Mouse (Mus musculus): ENCODE results near the gene Nckap1l. TPM values are rescaled to one million over a fixed set of nuclear protein-coding genes. Genes with fewer than 3 reads are reported as not detected.
A peak's percentile ranks its signal among the peaks of the same experiment; 100 is the strongest.

Gene Nckap1l
- polyA plus RNA-seq, 1 experiment = 0.90 TPM

GRCm38 (mm10) chr15:103502435-103503250 lies 49.0 kb downstream of the Nckap1l start, which contains the start of gene Pde1b:
Pde1b (plus strand) TSS chr15:103503034.
- Histone ChIP-seq H3K27me3 (ENCODE audit: control insufficient read depth, insufficient read depth, insufficient read length) (peaks cover 23% of the 10 kb centered on the region), H3K4me2 (ENCODE audit: low read depth) (peak within 1 kb of the TSS; percentile 91), H3K79me2 (ENCODE audit: control insufficient read depth, insufficient read depth) (no peaks in the 10 kb centered on the region), H3K36me3 (ENCODE audit: control insufficient read depth, insufficient read depth) (no peaks in the 10 kb centered on the region), H3ac (ENCODE audit: control insufficient read depth, insufficient read length) (no peak within 1 kb of the TSS), H3K4me3 (peak within 1 kb of the TSS; percentile 10)
- TF ChIP-seq MYOG (IDR thresholded peaks at IDR 0.05; ENCODE audit: control insufficient read depth in 1 of 3, insufficient read depth in 1 of 3, insufficient read length in 2 of 3, low read depth in 2 of 3) (peak in 1 of 3 experiments; percentile 2), E2F4 (IDR thresholded peaks at IDR 0.05; ENCODE audit: insufficient read depth) (no peak), MYOD1 (IDR thresholded peaks at IDR 0.05; ENCODE audit: control insufficient read depth in 1 of 3, insufficient read length in 2 of 3, low read depth in 2 of 3) (peak in 1 of 3 experiments; percentile 4), SRF (IDR thresholded peaks at IDR 0.05; ENCODE audit: control insufficient read depth, insufficient read length, low read depth) (no peak), REST (IDR thresholded peaks at IDR 0.05; ENCODE audit: insufficient read depth, insufficient read length) (no peak)

- Histone ChIP-seq H3K4me3 (peak overlapping the region; percentile 10), H3K36me3 (ENCODE audit: control insufficient read depth, insufficient read depth) (no peaks in the 10 kb centered on the region), H3K27me3 (ENCODE audit: control insufficient read depth, insufficient read depth, insufficient read length) (peaks cover 23% of the 10 kb centered on the region), H3K79me2 (ENCODE audit: control insufficient read depth, insufficient read depth) (no peaks in the 10 kb centered on the region), H3ac (ENCODE audit: control insufficient read depth, insufficient read length) (no peak overlapping the region), H3K4me2 (ENCODE audit: low read depth) (peak overlapping the region; percentile 91)
- TF ChIP-seq MYOD1 (IDR thresholded peaks at IDR 0.05; ENCODE audit: control insufficient read depth in 1 of 3, insufficient read length in 2 of 3, low read depth in 2 of 3) = no peak
Measured at GRCm38 (mm10) chr15:103503251-103503600, 49.6 kb downstream of the Nckap1l start.

GRCm38 (mm10) chr15:103503660-103504059 lies 50.1 kb downstream of the Nckap1l start:
- TF ChIP-seq POLR2A (IDR thresholded peaks at IDR 0.05; ENCODE audit: insufficient read length, low read depth) (no peak), MYOD1 (IDR thresholded peaks at IDR 0.05; ENCODE audit: control insufficient read depth in 1 of 3, insufficient read length in 2 of 3, low read depth in 2 of 3) (no peak), SRF (IDR thresholded peaks at IDR 0.05; ENCODE audit: control insufficient read depth, insufficient read length, low read depth) (no peak)
- H3K79me2 ChIP-seq (ENCODE audit: control insufficient read depth, insufficient read depth) = no peaks in the 10 kb centered on the region
- no peaks in the 10 kb centered on the region for H3K36me3 ChIP-seq (ENCODE audit: control insufficient read depth, insufficient read depth)
- H3ac ChIP-seq (ENCODE audit: control insufficient read depth, insufficient read length) = no peak overlapping the region
- peak overlapping the region; percentile 10 for H3K4me3 ChIP-seq
- H3K27me3 ChIP-seq (ENCODE audit: control insufficient read depth, insufficient read depth, insufficient read length) = peaks cover 23% of the 10 kb centered on the region
- peak overlapping the region; percentile 91 for H3K4me2 ChIP-seq (ENCODE audit: low read depth)

GRCm38 (mm10) chr15:103509317-103509716 lies 55.7 kb downstream of the Nckap1l start:
- Histone ChIP-seq H3K79me2 (ENCODE audit: control insufficient read depth, insufficient read depth) (no peaks in the 10 kb centered on the region), H3K36me3 (ENCODE audit: control insufficient read depth, insufficient read depth) (no peaks in the 10 kb centered on the region), H3K27me3 (ENCODE audit: control insufficient read depth, insufficient read depth, insufficient read length) (peaks cover 15% of the 10 kb centered on the region), H3ac (ENCODE audit: control insufficient read depth, insufficient read length) (no peak overlapping the region), H3K4me2 (ENCODE audit: low read depth) (no peak overlapping the region), H3K4me3 (no peak overlapping the region)
- TF ChIP-seq USF1 (IDR thresholded peaks at IDR 0.05; ENCODE audit: low read depth) (no peak), REST (IDR thresholded peaks at IDR 0.05; ENCODE audit: insufficient read depth, insufficient read length) (no peak), POLR2A (IDR thresholded peaks at IDR 0.05; ENCODE audit: insufficient read length, low read depth) (no peak), TCF3 (IDR thresholded peaks at IDR 0.05; ENCODE audit: insufficient read length, low read depth) (no peak), E2F4 (IDR thresholded peaks at IDR 0.05; ENCODE audit: insufficient read depth) (no peak), TCF12 (IDR thresholded peaks at IDR 0.05; ENCODE audit: insufficient read depth, poor library complexity, severe bottlenecking) (no peak), MYOD1 (IDR thresholded peaks at IDR 0.05; ENCODE audit: control insufficient read depth in 1 of 3, insufficient read length in 2 of 3, low read depth in 2 of 3) (no peak), MYOG (IDR thresholded peaks at IDR 0.05; ENCODE audit: control insufficient read depth in 1 of 3, insufficient read depth in 1 of 3, insufficient read length in 2 of 3, low read depth in 2 of 3) (no peak), SRF (IDR thresholded peaks at IDR 0.05; ENCODE audit: control insufficient read depth, insufficient read length, low read depth) (no peak), MAX (IDR thresholded peaks at IDR 0.05; ENCODE audit: low read depth) (no peak), POLR2AphosphoS2 (IDR thresholded peaks at IDR 0.05; ENCODE audit: insufficient read length, low read depth) (no peak), CEBPB (IDR thresholded peaks at IDR 0.05; ENCODE audit: insufficient read depth, poor library complexity, severe bottlenecking) (no peak)

- Histone ChIP-seq H3K36me3 (ENCODE audit: control insufficient read depth, insufficient read depth) (no peaks in the 10 kb centered on the region), H3K27me3 (ENCODE audit: control insufficient read depth, insufficient read depth, insufficient read length) (peaks cover 6% of the 10 kb centered on the region), H3K4me3 (no peak overlapping the region), H3ac (ENCODE audit: control insufficient read depth, insufficient read length) (no peak overlapping the region), H3K4me2 (ENCODE audit: low read depth) (no peak overlapping the region), H3K79me2 (ENCODE audit: control insufficient read depth, insufficient read depth) (no peaks in the 10 kb centered on the region)
- no peak for TF ChIP-seq MYOG (IDR thresholded peaks at IDR 0.05; ENCODE audit: control insufficient read depth in 1 of 3, insufficient read depth in 1 of 3, insufficient read length in 2 of 3, low read depth in 2 of 3)
Measured at GRCm38 (mm10) chr15:103511652-103512051, 58.1 kb downstream of the Nckap1l start.

Data from myocyte (in vitro differentiated cells).